Comparison of ENCODE assay signal across 8 mouse cellular contexts in genomic region chr16:94473086-94473822, GRCm38 (mm10). TPM values are rescaled to one million over a fixed set of nuclear protein-coding genes. Genes with fewer than 3 reads are reported as not detected.
A peak's percentile ranks its signal among the peaks of the same experiment; 100 is the strongest.
DNase-seq lines count a peak whose midpoint lies in the region; ATAC-seq lines count a peak whose summit lies in the region.

No protein-coding gene starts in this region.

- H3K9me3 ChIP-seq in forebrain, embryonic 16.5 days (ENCODE audit: control insufficient read depth, low read length): no peaks in the 10 kb centered on the region
- H3K9me3 ChIP-seq in neural tube, embryonic 15.5 days (replicated peaks): no peaks in the 10 kb centered on the region

- DNase-seq in retina, postnatal 7 days (ENCODE audit: low read depth, low spot score): peak; percentile 19
- DNase-seq in retina, embryonic 14.5 days (ENCODE audit: low spot score): no peak
- peak; percentile 66 for DNase-seq in heart, postnatal 4 days
- no peak for DNase-seq in spleen, adult 18-20 months
- no peak for DNase-seq in thymus, postnatal 25 days
- DNase-seq in urinary bladder, postnatal 36 days (ENCODE audit: low spot score in 2 of 2): no peak

- no peaks in the 10 kb centered on the region for H3K27me3 ChIP-seq in forebrain, embryonic 16.5 days (replicated peaks; ENCODE audit: control insufficient read depth, insufficient read depth, low read length)
- no peaks in the 10 kb centered on the region for H3K27me3 ChIP-seq in neural tube, embryonic 15.5 days (replicated peaks)

- no peak overlapping the region for H3K9ac ChIP-seq in forebrain, embryonic 16.5 days (replicated peaks; ENCODE audit: low read depth, low read length)
- H3K9ac ChIP-seq in neural tube, embryonic 15.5 days (replicated peaks): no peak overlapping the region

- H3K27ac ChIP-seq in forebrain, embryonic 16.5 days (ENCODE audit: low read length): peak overlapping the region; percentile 83
- peak overlapping the region; percentile 80 for H3K27ac ChIP-seq in neural tube, embryonic 15.5 days (replicated peaks)

- WGBS in forebrain, embryonic 16.5 days: 62% methylated on average over 11 of the region's 11 CpGs
- WGBS in neural tube, embryonic 15.5 days: 59% methylated on average over 11 of the region's 11 CpGs

- H3K4me2 ChIP-seq in forebrain, embryonic 16.5 days (ENCODE audit: low read length): peak overlapping the region; percentile 6; the same call in 1 of the 2 replicates
- no peak overlapping the region for H3K4me2 ChIP-seq in neural tube, embryonic 15.5 days

- peaks cover 18% of the 10 kb centered on the region for H3K4me1 ChIP-seq in forebrain, embryonic 16.5 days (replicated peaks; ENCODE audit: control insufficient read depth, insufficient read depth, low read length)
- H3K4me1 ChIP-seq in neural tube, embryonic 15.5 days: peaks cover 17% of the 10 kb centered on the region

- H3K4me3 ChIP-seq in forebrain, embryonic 16.5 days (replicated peaks; ENCODE audit: low read length): no peak overlapping the region
- H3K4me3 ChIP-seq in neural tube, embryonic 15.5 days (replicated peaks): no peak overlapping the region

- peaks cover 20% of the 10 kb centered on the region for H3K36me3 ChIP-seq in forebrain, embryonic 16.5 days (ENCODE audit: control insufficient read depth, insufficient read depth)
- peaks cover 28% of the 10 kb centered on the region for H3K36me3 ChIP-seq in neural tube, embryonic 15.5 days

- peak; percentile 57 for ATAC-seq in forebrain, embryonic 16.5 days
- ATAC-seq in neural tube, embryonic 15.5 days (ENCODE audit: low FRiP score): peak; percentile 78

RNA-seq across cellular contexts. Expression of gene Vps26c, which starts 53.4 kb away (rescaled TPM):
- polyA plus RNA-seq in forebrain, embryonic 16.5 days (2015; fragmentation: Nextera tagmentation; extraction: Ambion mirVana): 85.1 and 89.6 TPM in 2 replicates
- 10 to 100 TPM; 28.7 to 29.8 TPM for total RNA-seq in heart, postnatal 4 days (2021)
- 90.0 and 93.4 TPM in 2 replicates for polyA plus RNA-seq in neural tube, embryonic 15.5 days (2015; fragmentation: Nextera tagmentation; extraction: Ambion mirVana)

Comparison
In these comparisons a context has a peak if more than half of its experiments do, and no peak if none do; other contexts are left out.
1. DNase-seq: peak in retina, postnatal 7 days (single experiment) and heart, postnatal 4 days (single experiment); none in retina, embryonic 14.5 days (single experiment), spleen, adult 18-20 months (0 of 2), thymus, postnatal 25 days (single experiment) and urinary bladder, postnatal 36 days (0 of 2).